In genomic region chr8:25368561-25369091, GRCm38 (mm10) we compare ENCODE assay signal across 7 mouse cellular contexts.
DNase-seq lines count a peak whose midpoint lies in the region; ATAC-seq lines count a peak whose summit lies in the region.

No protein-coding gene starts in this region.

- ATAC-seq in liver, embryonic 15.5 days (ENCODE audit: insufficient read depth), result no peak
- ATAC-seq in neural tube, embryonic 13.5 days (ENCODE audit: low read depth), result peak; percentile 54; the same call in 1 of the 2 replicates

- peak; percentile 41 for DNase-seq in adrenal gland, postnatal 14 days
- peak; percentile 73 for DNase-seq in embryo, embryonic 9.5 days (ENCODE audit: extremely low spot score)
- DNase-seq in heart, adult 11 months, result peak; percentile 96
- DNase-seq in kidney, adult 9 months, result peak; percentile 17
- no peak for DNase-seq in natural killer cell, adult 2 months (ENCODE audit: low spot score in 2 of 2)

- H3K36me3 ChIP-seq in liver, embryonic 15.5 days (replicated peaks), result no peaks in the 10 kb centered on the region
- no peaks in the 10 kb centered on the region for H3K36me3 ChIP-seq in neural tube, embryonic 13.5 days

- H3K4me3 ChIP-seq in liver, embryonic 15.5 days (replicated peaks), result no peak overlapping the region; the same call in 1 of the 2 replicates
- no peak overlapping the region for H3K4me3 ChIP-seq in neural tube, embryonic 13.5 days

- WGBS in liver, embryonic 15.5 days (ENCODE audit: insufficient replicate concordance), result 20% methylated on average over 11 of the region's 11 CpGs
- WGBS in neural tube, embryonic 13.5 days, result 7% methylated on average over 11 of the region's 11 CpGs

- no peaks in the 10 kb centered on the region for H3K27me3 ChIP-seq in liver, embryonic 15.5 days
- H3K27me3 ChIP-seq in neural tube, embryonic 13.5 days, result no peaks in the 10 kb centered on the region

- no peaks in the 10 kb centered on the region for H3K9me3 ChIP-seq in liver, embryonic 15.5 days (replicated peaks)
- H3K9me3 ChIP-seq in neural tube, embryonic 13.5 days, result no peaks in the 10 kb centered on the region

- H3K9ac ChIP-seq in liver, embryonic 15.5 days, result no peak overlapping the region
- H3K9ac ChIP-seq in neural tube, embryonic 13.5 days, result no peak overlapping the region; the same call in 1 of the 2 replicates

- H3K4me2 ChIP-seq in liver, embryonic 15.5 days, result peak overlapping the region; percentile 48
- peak overlapping the region; percentile 44 for H3K4me2 ChIP-seq in neural tube, embryonic 13.5 days

- H3K27ac ChIP-seq in liver, embryonic 15.5 days (replicated peaks), result no peak overlapping the region
- H3K27ac ChIP-seq in neural tube, embryonic 13.5 days (replicated peaks), result no peak overlapping the region

- H3K4me1 ChIP-seq in liver, embryonic 15.5 days (replicated peaks), result no peaks in the 10 kb centered on the region
- peaks cover 19% of the 10 kb centered on the region for H3K4me1 ChIP-seq in neural tube, embryonic 13.5 days (replicated peaks)

Comparison
In these comparisons a context has a peak if more than half of its experiments do, and no peak if none do; other contexts are left out.
1. DNase-seq: peak in adrenal gland, postnatal 14 days (single experiment), embryo, embryonic 9.5 days (single experiment), heart, adult 11 months (single experiment) and kidney, adult 9 months (single experiment); none in natural killer cell, adult 2 months (0 of 2).